Mouse (Mus musculus): ENCODE data around the gene Cryl1. TPM values are rescaled to one million over a fixed set of nuclear protein-coding genes. Genes with fewer than 3 reads are reported as not detected.

Cryl1 gene
- polyA plus RNA-seq, 1 experiment from 2014 or later = 17.6 TPM

DNA sequence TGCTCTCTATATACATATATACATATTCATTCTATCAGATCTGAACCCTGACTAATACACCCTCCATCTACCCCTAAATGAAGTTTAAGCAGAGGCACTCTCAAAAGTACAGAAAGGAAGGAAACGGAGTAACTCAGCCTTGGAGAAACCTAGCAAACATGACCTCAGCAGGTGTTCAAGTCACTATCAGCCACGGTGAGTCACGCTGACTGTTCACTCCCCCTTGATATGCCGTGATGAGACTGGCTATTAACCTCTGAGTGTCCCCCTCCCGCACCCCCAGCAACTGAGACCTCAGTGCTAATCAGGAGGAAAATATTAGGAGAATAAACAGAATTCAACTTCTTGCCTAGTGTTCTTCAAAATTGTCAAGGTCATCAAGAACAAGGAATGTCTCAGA lies 12.7 kb downstream of the Cryl1 start:
- H3K4me3 ChIP-seq (ENCODE audit: low read length) = no peak overlapping the region
- H3K4me2 ChIP-seq (replicated peaks; ENCODE audit: low read depth, low read length) = no peak overlapping the region
- H3K27ac ChIP-seq (ENCODE audit: low read depth, low read length) = no peak overlapping the region
- no peaks in the 10 kb centered on the region for H3K9me3 ChIP-seq (ENCODE audit: control insufficient read depth, low read length)
- 74% methylated on average over 5 of the region's 5 CpGs for WGBS
- no peaks in the 10 kb centered on the region for H3K36me3 ChIP-seq (ENCODE audit: control insufficient read depth, insufficient read depth, low read length)
- no peak overlapping the region for H3K9ac ChIP-seq (ENCODE audit: low read depth, low read length)
- H3K4me1 ChIP-seq (ENCODE audit: control insufficient read depth, insufficient read depth, low read length) = no peaks in the 10 kb centered on the region
- no peaks in the 10 kb centered on the region for H3K27me3 ChIP-seq (ENCODE audit: control insufficient read depth, insufficient read depth, low read length)
- no peak for ATAC-seq (ENCODE audit: low FRiP score, low TSS enrichment)

DNA sequence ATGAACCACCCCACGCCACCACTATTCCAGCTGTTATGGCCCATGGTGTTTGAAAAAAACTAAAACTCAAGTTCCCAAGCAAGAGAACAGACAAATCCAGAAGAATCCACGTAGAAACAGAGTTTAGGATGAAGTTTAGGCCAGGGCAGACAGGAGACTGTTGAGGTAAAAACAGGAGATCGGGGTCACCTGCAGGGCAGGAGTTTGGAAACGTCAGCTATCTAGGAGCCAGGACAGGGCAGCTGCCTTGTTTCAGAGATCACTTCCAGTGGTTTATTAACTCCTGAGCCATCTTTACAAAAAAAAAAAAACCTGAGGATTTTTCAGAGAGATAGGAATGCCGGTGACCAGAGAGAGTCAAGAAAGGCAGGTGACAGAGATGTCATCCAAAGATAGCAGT lies 20.8 kb downstream of the Cryl1 start:
- 66% methylated on average over 5 of the region's 5 CpGs for WGBS
- no peak for ATAC-seq (ENCODE audit: low FRiP score, low TSS enrichment)
- no peaks in the 10 kb centered on the region for H3K9me3 ChIP-seq (ENCODE audit: control insufficient read depth, low read length)

DNA sequence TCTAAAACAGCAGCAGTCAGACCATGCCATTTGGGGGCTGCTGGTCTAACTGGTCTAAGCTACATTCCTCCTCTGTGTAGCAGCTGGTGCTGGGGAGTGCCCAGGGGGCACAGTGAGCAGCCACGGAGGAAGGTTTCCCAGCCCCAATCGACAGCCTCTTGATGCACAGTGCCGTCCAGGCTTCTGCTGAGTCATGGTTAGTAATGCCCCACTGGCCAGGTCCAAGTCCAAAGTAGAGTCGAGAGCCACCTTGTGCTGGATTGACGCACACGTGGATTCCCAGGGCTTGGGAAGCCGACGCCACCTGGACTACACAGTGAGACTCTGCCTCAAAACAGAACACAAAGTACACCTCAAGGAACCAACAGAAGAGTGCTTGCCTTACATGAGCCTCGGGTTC lies 21.4 kb downstream of the Cryl1 start:
- Histone ChIP-seq H3K4me3 (ENCODE audit: low read length) (no peak overlapping the region), H3K36me3 (ENCODE audit: control insufficient read depth, insufficient read depth, low read length) (no peaks in the 10 kb centered on the region), H3K27ac (ENCODE audit: low read depth, low read length) (no peak overlapping the region), H3K4me1 (ENCODE audit: control insufficient read depth, insufficient read depth, low read length) (no peaks in the 10 kb centered on the region), H3K4me2 (replicated peaks; ENCODE audit: low read depth, low read length) (no peak overlapping the region), H3K27me3 (ENCODE audit: control insufficient read depth, insufficient read depth, low read length) (no peaks in the 10 kb centered on the region), H3K9me3 (ENCODE audit: control insufficient read depth, low read length) (no peaks in the 10 kb centered on the region), H3K9ac (ENCODE audit: low read depth, low read length) (no peak overlapping the region)
- WGBS = 80% methylated on average over 9 of the region's 9 CpGs
- ATAC-seq (ENCODE audit: low FRiP score, low TSS enrichment) = peak; percentile 25; the same call in 1 of the 2 replicates

More for the DNA sequence above, 20.8 kb downstream of the Cryl1 start:
- no peak overlapping the region for H3K9ac ChIP-seq (ENCODE audit: low read depth, low read length)
- no peak overlapping the region for H3K27ac ChIP-seq (ENCODE audit: low read depth, low read length)
- no peak overlapping the region for H3K4me3 ChIP-seq (ENCODE audit: low read length)
- no peak overlapping the region for H3K4me2 ChIP-seq (replicated peaks; ENCODE audit: low read depth, low read length)
- H3K27me3 ChIP-seq (ENCODE audit: control insufficient read depth, insufficient read depth, low read length) = no peaks in the 10 kb centered on the region
- H3K4me1 ChIP-seq (ENCODE audit: control insufficient read depth, insufficient read depth, low read length) = no peaks in the 10 kb centered on the region
- H3K36me3 ChIP-seq (ENCODE audit: control insufficient read depth, insufficient read depth, low read length) = no peaks in the 10 kb centered on the region

DNA sequence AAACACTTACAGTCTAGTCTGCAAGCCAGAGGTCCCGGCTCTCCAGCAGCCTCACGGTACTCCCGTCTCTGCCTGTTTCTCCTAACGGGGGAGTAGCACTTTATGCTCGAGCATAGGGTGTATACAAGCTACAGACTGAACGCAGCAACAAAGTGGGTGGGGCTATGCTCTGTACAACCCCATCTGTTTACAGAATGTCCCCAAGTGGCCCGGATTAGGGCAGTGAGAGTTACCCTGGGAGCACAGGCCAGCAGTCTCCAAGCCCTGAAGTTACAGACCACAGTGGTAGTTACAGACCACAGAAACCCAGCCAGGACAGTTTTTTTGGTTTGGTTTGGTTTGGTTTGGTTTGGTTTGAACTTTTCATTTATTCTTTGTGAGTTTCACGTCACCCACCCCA lies 22.3 kb downstream of the Cryl1 start:
- no peak overlapping the region for H3K27ac ChIP-seq (ENCODE audit: low read depth, low read length)
- WGBS = 74% methylated on average over 8 of the region's 8 CpGs
- H3K4me3 ChIP-seq (ENCODE audit: low read length) = no peak overlapping the region
- no peaks in the 10 kb centered on the region for H3K27me3 ChIP-seq (ENCODE audit: control insufficient read depth, insufficient read depth, low read length)
- H3K4me2 ChIP-seq (replicated peaks; ENCODE audit: low read depth, low read length) = no peak overlapping the region
- H3K36me3 ChIP-seq (ENCODE audit: control insufficient read depth, insufficient read depth, low read length) = no peaks in the 10 kb centered on the region
- no peak for ATAC-seq (ENCODE audit: low FRiP score, low TSS enrichment)
- no peaks in the 10 kb centered on the region for H3K4me1 ChIP-seq (ENCODE audit: control insufficient read depth, insufficient read depth, low read length)
- no peaks in the 10 kb centered on the region for H3K9me3 ChIP-seq (ENCODE audit: control insufficient read depth, low read length)
- no peak overlapping the region for H3K9ac ChIP-seq (ENCODE audit: low read depth, low read length)

DNA sequence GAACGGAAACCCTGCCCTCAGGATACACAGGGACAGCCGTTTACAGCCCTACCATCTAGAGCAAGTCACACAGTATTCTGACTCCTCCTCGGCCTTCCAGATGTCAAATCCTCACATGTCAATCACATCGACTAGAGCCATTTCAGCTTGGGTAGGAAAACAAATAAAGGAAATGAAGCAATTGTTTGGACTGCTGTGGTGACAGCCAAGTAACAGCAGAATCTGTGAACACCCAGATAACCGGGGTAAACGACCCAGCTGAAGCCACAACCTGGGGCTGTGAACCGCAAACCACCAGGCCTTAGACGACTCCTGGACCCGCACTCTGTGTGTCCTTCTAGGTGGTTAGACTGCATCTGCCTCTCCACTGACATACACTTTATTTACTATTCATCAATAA lies 23.1 kb downstream of the Cryl1 start:
- Histone ChIP-seq H3K36me3 (ENCODE audit: control insufficient read depth, insufficient read depth, low read length) (no peaks in the 10 kb centered on the region), H3K9me3 (ENCODE audit: control insufficient read depth, low read length) (no peaks in the 10 kb centered on the region), H3K27ac (ENCODE audit: low read depth, low read length) (no peak overlapping the region), H3K4me3 (ENCODE audit: low read length) (no peak overlapping the region), H3K27me3 (ENCODE audit: control insufficient read depth, insufficient read depth, low read length) (no peaks in the 10 kb centered on the region), H3K4me2 (replicated peaks; ENCODE audit: low read depth, low read length) (no peak overlapping the region), H3K4me1 (ENCODE audit: control insufficient read depth, insufficient read depth, low read length) (no peaks in the 10 kb centered on the region), H3K9ac (ENCODE audit: low read depth, low read length) (no peak overlapping the region)
- 75% methylated on average over 9 of the region's 9 CpGs for WGBS
- no peak for ATAC-seq (ENCODE audit: low FRiP score, low TSS enrichment)

DNA sequence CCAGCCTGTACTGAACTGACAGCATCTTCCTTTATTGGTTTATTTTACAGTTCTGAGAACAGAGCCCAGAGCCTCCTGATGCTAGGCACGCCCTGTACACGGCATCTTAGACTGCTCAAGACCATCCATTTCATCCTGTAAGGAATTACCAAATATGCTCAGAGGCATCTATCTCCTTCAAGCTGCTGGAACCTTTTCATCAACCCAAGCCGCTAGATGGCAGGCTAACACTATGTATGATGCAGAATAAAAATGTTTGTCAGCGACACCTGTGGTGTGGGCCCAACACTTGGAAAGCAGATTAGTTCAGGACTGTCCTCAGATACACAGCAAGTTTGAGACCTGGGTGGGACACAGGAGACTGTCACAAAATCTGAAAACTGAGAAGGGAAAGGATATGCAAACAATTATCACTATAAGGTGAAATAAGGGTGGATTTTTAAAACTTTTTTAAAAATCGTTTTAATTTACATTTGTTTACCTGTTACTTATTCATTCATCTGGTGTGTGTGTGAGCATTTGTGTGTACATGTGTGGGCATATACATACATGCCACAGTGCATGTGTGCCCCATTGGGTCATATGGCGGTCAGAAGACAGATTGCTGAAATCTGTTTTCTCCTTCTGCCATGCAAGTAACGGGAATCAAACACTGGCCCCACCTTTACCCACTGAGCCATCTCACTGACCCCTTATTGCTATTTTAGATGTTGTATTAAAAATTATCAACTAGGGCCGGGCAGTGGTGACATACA lies 25.8 kb downstream of the Cryl1 start:
- peak; percentile 21; the same call in 1 of the 2 replicates for ATAC-seq (ENCODE audit: low FRiP score, low TSS enrichment)
- H3K27ac ChIP-seq (ENCODE audit: low read depth, low read length) = no peak overlapping the region
- no peaks in the 10 kb centered on the region for H3K4me1 ChIP-seq (ENCODE audit: control insufficient read depth, insufficient read depth, low read length)
- 49% methylated on average over 8 of the region's 8 CpGs for WGBS
- H3K4me3 ChIP-seq (ENCODE audit: low read length) = no peak overlapping the region
- H3K4me2 ChIP-seq (replicated peaks; ENCODE audit: low read depth, low read length) = no peak overlapping the region
- H3K9ac ChIP-seq (ENCODE audit: low read depth, low read length) = no peak overlapping the region
- H3K27me3 ChIP-seq (ENCODE audit: control insufficient read depth, insufficient read depth, low read length) = no peaks in the 10 kb centered on the region
- H3K36me3 ChIP-seq (ENCODE audit: control insufficient read depth, insufficient read depth, low read length) = no peaks in the 10 kb centered on the region
- H3K9me3 ChIP-seq (ENCODE audit: control insufficient read depth, low read length) = no peaks in the 10 kb centered on the region

DNA sequence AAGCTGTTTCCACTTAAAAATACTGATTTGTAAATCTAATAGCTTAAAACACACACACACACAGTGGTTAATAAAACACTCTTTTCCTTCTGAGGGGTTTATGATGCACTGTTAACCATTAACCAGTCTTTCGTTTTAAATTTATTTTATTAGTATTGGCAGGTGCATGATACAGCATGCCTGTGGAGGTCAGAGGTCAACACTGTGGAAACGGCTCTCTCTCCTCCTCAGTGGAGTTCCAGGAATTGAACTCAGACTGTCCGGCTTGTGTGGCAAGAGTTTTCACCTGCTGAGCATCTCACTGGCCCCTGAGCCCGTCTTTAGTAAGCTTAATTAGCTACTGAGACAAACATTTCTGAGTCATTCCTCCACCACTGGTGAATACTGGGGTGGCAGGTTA lies 31.0 kb downstream of the Cryl1 start:
- H3K27me3 ChIP-seq (ENCODE audit: control insufficient read depth, insufficient read depth, low read length) = no peaks in the 10 kb centered on the region
- 49% methylated on average over 4 of the region's 4 CpGs for WGBS
- no peak overlapping the region for H3K4me3 ChIP-seq (ENCODE audit: low read length)
- no peak for ATAC-seq (ENCODE audit: low FRiP score, low TSS enrichment)
- H3K4me1 ChIP-seq (ENCODE audit: control insufficient read depth, insufficient read depth, low read length) = no peaks in the 10 kb centered on the region
- H3K4me2 ChIP-seq (replicated peaks; ENCODE audit: low read depth, low read length) = no peak overlapping the region
- no peak overlapping the region for H3K9ac ChIP-seq (ENCODE audit: low read depth, low read length)
- H3K9me3 ChIP-seq (ENCODE audit: control insufficient read depth, low read length) = no peaks in the 10 kb centered on the region
- H3K27ac ChIP-seq (ENCODE audit: low read depth, low read length) = no peak overlapping the region
- H3K36me3 ChIP-seq (ENCODE audit: control insufficient read depth, insufficient read depth, low read length) = no peaks in the 10 kb centered on the region

DNA sequence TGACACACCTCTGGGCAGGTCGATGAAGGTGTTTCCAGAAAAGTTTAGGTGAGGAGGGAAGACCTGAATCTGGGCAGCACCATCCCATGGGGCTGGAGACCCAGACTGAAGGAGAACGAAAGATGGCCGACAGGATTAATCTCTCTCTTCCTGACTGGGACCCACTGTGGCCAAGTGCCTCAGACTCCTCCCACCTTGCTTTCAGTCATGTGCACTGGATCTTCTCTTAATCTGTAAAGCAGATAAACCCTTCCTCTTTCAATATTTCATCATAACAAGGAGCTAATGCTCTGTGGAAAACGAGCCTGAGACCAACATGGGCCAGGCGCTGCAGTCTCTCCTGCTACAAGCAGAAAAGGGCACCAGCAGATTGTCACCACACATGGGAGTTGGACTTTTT lies 31.6 kb downstream of the Cryl1 start:
- Histone ChIP-seq H3K27me3 (ENCODE audit: control insufficient read depth, insufficient read depth, low read length) (no peaks in the 10 kb centered on the region), H3K27ac (ENCODE audit: low read depth, low read length) (no peak overlapping the region), H3K4me3 (ENCODE audit: low read length) (no peak overlapping the region), H3K9me3 (ENCODE audit: control insufficient read depth, low read length) (no peaks in the 10 kb centered on the region), H3K4me1 (ENCODE audit: control insufficient read depth, insufficient read depth, low read length) (no peaks in the 10 kb centered on the region), H3K9ac (ENCODE audit: low read depth, low read length) (no peak overlapping the region), H3K36me3 (ENCODE audit: control insufficient read depth, insufficient read depth, low read length) (no peaks in the 10 kb centered on the region), H3K4me2 (replicated peaks; ENCODE audit: low read depth, low read length) (no peak overlapping the region)
- ATAC-seq (ENCODE audit: low FRiP score, low TSS enrichment) = no peak
- WGBS = 75% methylated on average over 5 of the region's 5 CpGs

DNA sequence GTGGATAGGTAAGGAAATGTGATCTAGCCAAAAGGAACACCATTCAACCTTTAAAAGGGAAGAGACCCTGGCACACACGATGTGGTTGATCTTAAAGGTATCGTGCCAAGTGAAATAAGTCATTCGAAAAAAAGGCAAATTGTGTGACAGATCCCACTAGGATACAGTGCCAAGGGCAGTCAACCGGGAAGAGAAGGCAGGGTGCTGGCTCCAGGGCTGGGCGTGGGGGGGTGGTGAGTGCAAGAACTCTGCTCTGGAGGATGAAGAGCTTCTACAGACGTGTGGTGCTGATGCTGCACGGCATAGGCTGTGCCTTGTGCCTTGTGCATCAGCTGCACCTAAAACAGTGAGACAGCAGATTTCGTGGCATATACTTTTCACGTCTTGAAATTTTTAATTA lies 33.0 kb downstream of the Cryl1 start:
- 78% methylated on average over 9 of the region's 9 CpGs for WGBS
- no peaks in the 10 kb centered on the region for H3K36me3 ChIP-seq (ENCODE audit: control insufficient read depth, insufficient read depth, low read length)
- no peaks in the 10 kb centered on the region for H3K4me1 ChIP-seq (ENCODE audit: control insufficient read depth, insufficient read depth, low read length)
- no peaks in the 10 kb centered on the region for H3K27me3 ChIP-seq (ENCODE audit: control insufficient read depth, insufficient read depth, low read length)
- no peak overlapping the region for H3K4me2 ChIP-seq (replicated peaks; ENCODE audit: low read depth, low read length)
- H3K27ac ChIP-seq (ENCODE audit: low read depth, low read length) = no peak overlapping the region
- no peak overlapping the region for H3K9ac ChIP-seq (ENCODE audit: low read depth, low read length)
- H3K4me3 ChIP-seq (ENCODE audit: low read length) = no peak overlapping the region
- ATAC-seq (ENCODE audit: low FRiP score, low TSS enrichment) = no peak
- no peaks in the 10 kb centered on the region for H3K9me3 ChIP-seq (ENCODE audit: control insufficient read depth, low read length)
